Mouse (Mus musculus) brain, embryonic 14.5 days (tissue): Measurements from ENCODE around the gene Rpl7l1.

Source experiments
- CTCF ChIP-seq: fragments of 200-500 bp; IDR thresholded peaks from 2 replicates; pipeline ENCODE4 v1.5.1; 2012; ENCODE audit warnings: inconsistent platforms, mild to moderate bottlenecking, moderate library complexity, borderline replicate concordance; ENCODE audit not compliant: insufficient read depth, insufficient read length; ENCODE audit errors: extremely low read depth
- POLR2A ChIP-seq: fragments of 200-500 bp; IDR thresholded peaks from 2 replicates; pipeline ENCODE4 v1.6.1; 2012; ENCODE audit warnings: mild to moderate bottlenecking, inconsistent platforms, borderline replicate concordance; ENCODE audit not compliant: poor library complexity, insufficient read depth, insufficient read length, severe bottlenecking; ENCODE audit errors: extremely low read depth

DNA sequence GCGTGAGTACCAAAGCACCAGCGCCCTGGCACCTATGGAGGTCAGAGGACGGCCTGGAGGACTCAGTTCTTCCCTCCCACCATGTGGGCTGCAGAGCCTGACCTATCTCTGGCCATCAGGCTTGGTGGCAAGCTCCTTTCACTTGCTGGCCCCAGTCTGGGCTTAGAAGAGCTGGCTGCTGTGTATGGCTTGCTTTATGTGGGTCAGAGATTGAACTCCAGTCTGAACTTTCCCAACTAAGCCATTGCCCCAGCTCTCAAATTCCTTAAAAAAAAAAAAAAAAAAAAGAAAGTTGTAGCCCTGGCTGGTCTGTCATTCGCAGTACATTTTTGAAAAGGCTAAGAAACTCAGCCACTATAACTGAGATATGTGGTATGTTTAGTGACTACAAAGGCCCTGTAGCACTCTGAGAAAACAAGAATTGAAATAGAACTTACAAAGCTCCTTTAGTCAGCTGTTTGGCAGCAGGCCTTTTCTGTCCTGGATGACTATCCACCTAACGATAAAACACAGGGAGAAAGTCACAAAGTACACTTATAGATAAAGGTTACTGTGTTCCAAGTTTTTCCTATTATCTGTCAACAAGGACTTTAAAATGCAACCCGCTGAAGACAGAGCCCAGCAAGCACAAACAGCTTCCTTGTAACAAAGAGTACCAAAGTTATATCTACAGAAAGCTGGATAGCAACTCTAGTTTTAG lies 26.8 kb upstream of the Rpl7l1 start:
- no peak for TF ChIP-seq POLR2A
- TF ChIP-seq CTCF, result no peak
